Mouse (Mus musculus): ENCODE data around the gene Rab30.

Gene Rab30

GRCm38 (mm10) chr7:92802158-92802557, 60.8 kb downstream of the Rab30 start:
- no peak for DNase-seq

DNA sequence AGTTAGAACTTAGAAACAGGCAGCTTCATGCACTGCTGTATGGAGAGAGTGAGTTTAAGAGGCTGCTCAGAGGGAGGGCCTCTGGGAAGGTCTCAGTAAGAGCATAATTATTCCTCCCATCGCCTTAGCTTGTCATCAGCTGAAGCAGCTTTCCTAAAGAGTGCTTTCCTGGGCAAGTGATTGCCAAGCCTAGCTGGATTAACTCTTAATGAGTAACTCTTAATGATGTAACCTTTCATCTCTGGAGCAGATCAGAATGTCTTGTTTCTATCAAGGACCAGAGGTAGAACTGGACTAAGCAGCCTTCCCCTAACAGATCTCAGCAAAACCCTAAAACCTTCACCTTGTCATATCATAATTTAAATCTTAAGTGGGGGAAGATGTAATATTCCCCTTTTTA, 61.8 kb downstream of the Rab30 start:
- DNase-seq, result no peak

DNA sequence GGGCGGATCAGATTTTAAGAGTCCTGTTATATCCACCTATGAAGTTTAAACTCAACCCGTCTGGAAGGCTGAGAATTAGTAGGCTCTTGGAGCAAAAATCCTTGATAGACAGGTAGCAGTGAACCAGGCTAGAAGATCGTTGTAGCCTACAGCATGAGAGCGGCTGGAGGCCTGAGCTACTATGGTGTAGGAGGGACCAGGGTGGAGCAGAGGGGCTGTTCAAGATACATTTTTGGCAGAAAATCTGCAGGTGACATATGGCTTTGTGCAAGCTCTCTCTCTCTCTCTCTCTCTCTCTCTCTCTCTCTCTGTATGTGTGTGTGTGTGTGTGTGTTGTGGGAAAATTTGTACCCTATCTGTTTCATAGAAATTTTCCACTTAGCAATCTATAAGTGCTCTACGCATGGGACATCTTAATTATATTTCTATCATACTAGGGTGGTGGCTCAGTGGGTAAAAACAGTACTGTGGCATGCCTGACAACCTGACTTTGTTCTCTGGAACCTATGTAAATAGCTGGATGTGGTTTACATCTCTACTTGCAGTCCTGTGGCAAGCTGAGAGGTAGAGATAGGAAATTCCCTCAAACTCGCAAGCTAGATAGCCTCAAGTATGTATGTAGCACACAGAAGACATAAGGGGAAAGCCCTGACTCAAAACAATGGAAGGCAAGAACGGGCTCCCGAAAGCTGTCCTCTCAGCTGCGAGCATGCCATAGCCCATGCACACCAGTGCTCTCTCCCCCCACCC, 63.7 kb downstream of the Rab30 start:
- no peak for DNase-seq

GRCm38 (mm10) chr7:92806512-92807188, 65.2 kb downstream of the Rab30 start:
- DNase-seq, result no peak

GRCm38 (mm10) chr7:92807482-92807881, 66.1 kb downstream of the Rab30 start:
- DNase-seq, result no peak

DNA sequence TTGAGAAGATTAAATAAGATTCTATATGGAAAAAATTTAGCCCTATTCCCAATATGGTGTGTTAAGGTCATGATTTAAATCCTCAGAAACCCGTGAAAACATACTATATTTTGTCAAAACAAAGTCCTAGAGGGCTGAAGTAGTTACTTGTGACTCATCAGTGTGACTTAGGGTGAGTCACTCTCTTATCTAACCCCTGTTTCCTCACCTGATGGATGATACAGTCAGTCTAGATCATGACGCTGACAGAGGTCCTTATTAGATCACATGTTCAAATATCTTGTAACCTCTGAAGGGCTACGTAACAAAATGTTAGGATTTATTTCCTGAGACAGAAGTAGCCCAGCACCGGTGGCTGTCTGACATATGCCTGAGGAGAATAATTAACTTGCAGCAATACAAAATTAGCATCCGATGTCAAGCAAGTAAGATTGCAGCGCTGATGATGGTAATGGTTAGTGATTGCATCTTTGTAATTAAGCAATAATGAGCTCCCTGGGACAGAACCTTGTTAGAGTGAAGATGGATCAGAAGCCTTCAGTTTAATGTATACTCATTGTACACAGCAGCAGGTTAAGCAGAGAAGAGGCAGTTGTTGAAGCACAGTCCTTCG, 70.4 kb downstream of the Rab30 start:
- no peak for DNase-seq

GRCm38 (mm10) chr7:92817242-92817641, 75.8 kb downstream of the Rab30 start:
- peak; percentile 43 to 50 for DNase-seq

GRCm38 (mm10) chr7:92817886-92818285, 76.5 kb downstream of the Rab30 start:
- DNase-seq, result peak; percentile 21 to 27

DNA sequence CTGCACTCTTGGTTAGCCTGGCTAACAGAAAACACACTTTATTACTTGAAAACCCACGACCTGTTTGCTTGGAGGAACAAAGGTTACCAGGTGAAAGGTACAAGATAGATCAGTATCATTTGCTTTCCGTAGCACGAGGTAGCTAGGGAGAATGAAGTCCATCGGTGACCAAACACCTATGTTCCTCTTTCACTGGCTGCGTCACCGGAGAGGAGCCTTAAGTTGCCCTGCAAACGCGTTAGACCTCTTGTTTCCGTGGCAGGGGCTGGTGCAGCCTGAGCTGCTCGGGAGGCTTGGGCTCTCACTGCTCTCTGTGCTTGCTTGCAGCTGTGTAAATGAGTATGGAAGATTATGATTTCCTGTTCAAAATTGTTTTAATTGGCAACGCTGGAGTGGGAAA, 78.3 kb downstream of the Rab30 start:
- DNase-seq, result peak; percentile 58 to 60

- no peak for DNase-seq
Measured at GRCm38 (mm10) chr7:92820410-92820809, 79.0 kb downstream of the Rab30 start.

GRCm38 (mm10) chr7:92820941-92821465, 79.6 kb downstream of the Rab30 start:
- no peak for DNase-seq

- no peak for DNase-seq
Measured at GRCm38 (mm10) chr7:92821871-92822270, 80.5 kb downstream of the Rab30 start.

- no peak for DNase-seq
Measured at GRCm38 (mm10) chr7:92822409-92823101, 81.2 kb downstream of the Rab30 start.

GRCm38 (mm10) chr7:92826248-92826647, 84.8 kb downstream of the Rab30 start:
- DNase-seq, result no peak

DNA sequence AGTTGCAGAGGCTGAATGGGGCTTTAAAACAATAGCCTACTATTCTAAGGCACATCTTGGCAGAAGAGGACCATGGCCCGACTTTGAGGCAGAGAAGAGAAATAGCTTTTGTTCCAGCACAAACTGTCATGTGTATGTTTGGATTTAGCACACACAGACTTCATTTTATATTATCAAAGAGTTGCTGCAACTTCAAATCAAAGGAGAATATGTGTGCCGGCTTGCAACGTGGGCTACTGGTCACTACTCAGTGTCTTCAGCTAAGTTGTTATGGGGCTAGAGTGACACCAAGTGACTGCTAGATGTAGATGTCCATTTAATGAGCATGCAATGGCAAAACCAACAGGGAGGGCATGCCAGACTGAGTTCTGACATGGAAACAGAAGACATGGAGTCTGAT, 86.6 kb downstream of the Rab30 start:
- DNase-seq, result no peak

DNA sequence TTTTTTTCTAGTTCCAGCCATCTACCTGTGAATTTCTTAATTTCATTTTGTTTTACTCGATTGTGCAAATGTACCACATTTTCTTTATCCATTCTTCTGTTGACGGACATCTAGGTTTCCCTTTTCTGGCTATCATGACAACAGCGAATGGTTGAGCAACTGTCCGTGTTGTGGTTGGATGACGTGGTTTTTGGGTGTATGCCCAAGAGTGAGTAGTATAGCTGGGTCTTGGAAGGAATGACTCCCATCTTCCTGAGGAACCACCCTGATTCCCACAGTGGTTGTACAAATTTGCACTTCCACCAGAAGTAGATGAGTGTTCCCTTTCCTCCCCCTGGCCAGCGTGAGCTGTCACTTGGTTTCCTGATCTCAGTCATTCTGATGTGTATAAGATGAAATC, 91.0 kb downstream of the Rab30 start:
- DNase-seq, result no peak

DNA sequence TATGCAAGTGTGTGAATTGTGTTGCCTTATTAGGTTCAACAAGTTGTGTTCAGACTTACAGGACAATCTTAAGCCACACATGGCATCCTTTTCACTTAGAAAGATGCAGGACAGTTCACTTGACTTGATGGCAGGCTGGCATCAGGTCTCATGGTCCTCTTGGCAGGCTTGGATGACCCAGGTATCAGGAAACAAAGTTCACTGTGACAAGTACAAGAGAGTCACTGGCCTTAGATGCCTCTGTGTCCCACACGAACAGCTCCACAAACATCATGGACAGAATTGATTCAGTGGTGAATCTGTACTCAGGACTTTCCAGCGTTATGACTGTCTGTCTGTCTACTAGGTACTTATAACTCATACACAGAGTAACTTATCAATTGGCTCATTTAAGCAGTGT, 93.0 kb downstream of the Rab30 start:
- DNase-seq, result no peak

GRCm38 (mm10) chr7:92836447-92836846, 95.0 kb downstream of the Rab30 start:
- DNase-seq, result no peak

GRCm38 (mm10) chr7:92837226-92837625, 95.8 kb downstream of the Rab30 start:
- no peak for DNase-seq

- no peak for DNase-seq
Measured at GRCm38 (mm10) chr7:92837907-92838306, 96.5 kb downstream of the Rab30 start.

DNA sequence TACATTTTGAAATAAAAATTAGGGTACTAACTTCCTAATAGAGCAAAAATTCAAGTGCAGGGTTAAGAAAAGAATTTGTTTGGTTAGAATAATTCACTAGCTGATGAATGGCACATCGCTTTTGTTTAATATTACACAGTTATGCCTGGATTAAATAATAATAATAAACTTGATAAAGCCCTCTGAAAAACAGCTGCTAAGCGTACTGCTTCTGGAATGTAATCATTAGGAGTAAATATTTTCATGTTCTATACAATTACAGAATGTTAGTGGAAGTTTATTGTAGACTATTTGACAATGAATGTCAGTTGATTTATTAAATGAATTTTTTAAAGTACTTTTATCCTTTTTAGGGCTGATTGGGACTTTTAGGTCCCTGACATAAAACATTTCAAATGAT, 100.9 kb downstream of the Rab30 start:
- DNase-seq, result no peak

GRCm38 (mm10) chr7:92848246-92848645, 106.8 kb downstream of the Rab30 start:
- no peak for DNase-seq

GRCm38 (mm10) chr7:92866526-92866925, 125.1 kb downstream of the Rab30 start:
- DNase-seq, result no peak
